Mouse (Mus musculus) hindbrain, embryonic 15.5 days (tissue): Measurements from ENCODE around the gene Moxd1. TPM values are rescaled to one million over a fixed set of nuclear protein-coding genes. Genes with fewer than 3 reads are reported as not detected.

Experiments
- ATAC-seq: fragments of 200-750 bp; cut with Nextera tagmentation; 2 replicates; pipeline ENCODE4 v1.8.0; 2017; ENCODE audit warnings: low read depth, moderate number of reproducible peaks, moderate TSS enrichment; ENCODE audit not compliant: low FRiP score
- H3K27ac ChIP-seq: fragments of 300-500 bp; sonication (generic); replicated peaks from 2 replicates; pipeline ENCODE4 v1.5.1; 2015; ENCODE audit warnings: mild to moderate bottlenecking, inconsistent platforms
- H3K27me3 ChIP-seq: fragments of 300-500 bp; sonication (generic); 2 replicates; pipeline ENCODE4 v1.6.1; 2015; ENCODE audit warnings: control low read depth, inconsistent platforms
- H3K36me3 ChIP-seq: fragments of 300-500 bp; sonication (generic); 2 replicates; pipeline ENCODE4 v1.6.1; 2015; ENCODE audit warnings: control low read depth, inconsistent platforms
- H3K4me1 ChIP-seq: fragments of 300-500 bp; sonication (generic); replicated peaks from 2 replicates; pipeline ENCODE4 v1.6.1; 2015; ENCODE audit warnings: control low read depth, inconsistent platforms
- H3K4me2 ChIP-seq: fragments of 300-500 bp; sonication (generic); 2 replicates; pipeline ENCODE4 v1.6.1; 2015; ENCODE audit warnings: moderate library complexity, mild to moderate bottlenecking, inconsistent platforms
- H3K4me3 ChIP-seq: fragments of 300-500 bp; sonication (generic); 2 replicates; pipeline ENCODE4 v1.5.1; 2015; ENCODE audit warnings: mild to moderate bottlenecking, inconsistent platforms
- H3K9ac ChIP-seq: fragments of 300-500 bp; sonication (generic); 2 replicates; pipeline ENCODE4 v1.6.1; 2015; ENCODE audit warnings: inconsistent platforms
- H3K9me3 ChIP-seq: fragments of 300-500 bp; sonication (generic); 2 replicates; pipeline ENCODE4 v1.6.1; 2016; ENCODE audit warnings: control low read depth, inconsistent platforms
- WGBS: fragments of 180-500 bp; shearing (Covaris S2); methylation state at CpG from one replicate; pipeline ENCODE4 v1.1.7; 2015; 5-methylcytosine and 5-hydroxymethylcytosine counted together
- polyA plus RNA-seq: library from polyadenylated mRNA; unstranded; fragments of >200 nt; fragmentation: Nextera tagmentation; extraction: Ambion mirVana; gene quantifications from 2 replicates; pipeline ENCODE4 v1.2.1, GENCODE M21; 2015

The Moxd1 gene
- polyA plus RNA-seq, 1 experiment from 2014 or later = 6.8 TPM

- no peak overlapping the region for H3K9ac ChIP-seq
- no peaks in the 10 kb centered on the region for H3K36me3 ChIP-seq
- no peak overlapping the region for H3K4me3 ChIP-seq
- ATAC-seq = no peak
- WGBS = 78% methylated on average over 1 of the region's 1 CpGs
- no peak overlapping the region for H3K4me2 ChIP-seq
- no peaks in the 10 kb centered on the region for H3K4me1 ChIP-seq
- H3K27ac ChIP-seq = no peak overlapping the region
- no peaks in the 10 kb centered on the region for H3K27me3 ChIP-seq
- no peaks in the 10 kb centered on the region for H3K9me3 ChIP-seq
Observed at GRCm38 (mm10) chr10:24340551-24341213, 117.4 kb downstream of the Moxd1 start.

- H3K4me2 ChIP-seq = no peak overlapping the region
- ATAC-seq = no peak
Observed at GRCm38 (mm10) chr10:24341214-24341589, 117.9 kb downstream of the Moxd1 start.

GRCm38 (mm10) chr10:24343068-24343467 lies 119.8 kb downstream of the Moxd1 start:
- Histone ChIP-seq H3K27me3 (no peaks in the 10 kb centered on the region), H3K9me3 (no peaks in the 10 kb centered on the region), H3K4me2 (no peak overlapping the region), H3K36me3 (no peaks in the 10 kb centered on the region), H3K9ac (no peak overlapping the region), H3K27ac (no peak overlapping the region), H3K4me1 (no peaks in the 10 kb centered on the region), H3K4me3 (no peak overlapping the region)
- 70% methylated on average over 4 of the region's 4 CpGs for WGBS
- ATAC-seq = no peak

More at GRCm38 (mm10) chr10:24341214-24341589, 117.9 kb downstream of the Moxd1 start:
- Histone ChIP-seq H3K9ac (no peak overlapping the region), H3K36me3 (no peaks in the 10 kb centered on the region), H3K9me3 (no peaks in the 10 kb centered on the region), H3K4me1 (no peaks in the 10 kb centered on the region), H3K27me3 (no peaks in the 10 kb centered on the region), H3K27ac (no peak overlapping the region), H3K4me3 (no peak overlapping the region)
- WGBS = 88% methylated on average over 6 of the region's 6 CpGs

Other genes starting within 250 kb of the Moxd1 start
- gene Taar6, start 237.9 kb upstream of the Moxd1 start, polyA plus RNA-seq = not detected in 2 replicates
- not detected in 2 replicates for gene Taar7a, start 230.0 kb upstream of the Moxd1 start, polyA plus RNA-seq
- not detected in 2 replicates for gene Taar7b, start 223.6 kb upstream of the Moxd1 start, polyA plus RNA-seq
- gene Taar7d, start 196.3 kb upstream of the Moxd1 start, polyA plus RNA-seq = not detected in 2 replicates
- gene Taar7e, start 185.9 kb upstream of the Moxd1 start, polyA plus RNA-seq = not detected in 2 replicates
- gene Taar7f, start 174.0 kb upstream of the Moxd1 start, polyA plus RNA-seq = not detected in 2 replicates
- not detected in 2 replicates for gene Taar8a, start 147.0 kb upstream of the Moxd1 start, polyA plus RNA-seq
- not detected in 2 replicates for gene Taar8b, start 131.2 kb upstream of the Moxd1 start, polyA plus RNA-seq
- gene Taar8c, start 121.6 kb upstream of the Moxd1 start, polyA plus RNA-seq = not detected in 2 replicates
- gene Taar9, start 114.0 kb upstream of the Moxd1 start, polyA plus RNA-seq = not detected in 2 replicates
- 296 and 313 TPM in 2 replicates for gene Stx7, start 74.2 kb upstream of the Moxd1 start, polyA plus RNA-seq